Mouse (Mus musculus) layer of hippocampus, postnatal 36 days (tissue): ENCODE data around the gene Fam173b. TPM values are rescaled to one million over a fixed set of nuclear protein-coding genes. Genes with fewer than 3 reads are reported as not detected.
A peak's percentile ranks its signal among the peaks of the same experiment; 100 is the strongest.

Experiments
- DNase-seq, 2 experiments: peaks; one replicate each; pipeline ENCODE4 v3.0.0; 2022
- total RNA-seq, 2 experiments: library from RNA; stranded (reverse); gene quantifications; 2 replicates each; pipeline ENCODE4 v1.2.3; 2021

Fam173b gene
- total RNA-seq, 2 experiments from 2014 or later, result 12.3 to 13.2 TPM

- DNase-seq, result no peak
These were observed 34.5 kb downstream of the Fam173b start for GRCm38 (mm10) chr15:31636091-31636595.

GRCm38 (mm10) chr15:31647225-31647624 lies 45.6 kb downstream of the Fam173b start:
- DNase-seq, result no peak

GRCm38 (mm10) chr15:31647851-31648569 lies 46.4 kb downstream of the Fam173b start:
- no peak for DNase-seq

- DNase-seq, result no peak
These were observed 48.0 kb downstream of the Fam173b start for GRCm38 (mm10) chr15:31649691-31650090.

GRCm38 (mm10) chr15:31650821-31651220 lies 49.2 kb downstream of the Fam173b start:
- no peak for DNase-seq

GRCm38 (mm10) chr15:31660133-31660795 lies 58.6 kb downstream of the Fam173b start:
- DNase-seq, result no peak

GRCm38 (mm10) chr15:31660844-31661243 lies 59.2 kb downstream of the Fam173b start:
- DNase-seq, result no peak

GRCm38 (mm10) chr15:31661802-31662201 lies 60.1 kb downstream of the Fam173b start:
- no peak for DNase-seq

- DNase-seq, result peak in 1 of 2 experiments; percentile 18
These were observed 61.4 kb downstream of the Fam173b start for GRCm38 (mm10) chr15:31663074-31663473.

Other genes with a start within 250 kb of the Fam173b start
- 10 to 100 TPM; 53.2 to 54.2 TPM for gene Ankrd33b, start 234.1 kb upstream of the Fam173b start, total RNA-seq
- 1 to 10 TPM in 1 of 2 experiments, under 1 TPM in 1; 0.50 to 1.1 TPM for gene Ropn1l, start 148.1 kb upstream of the Fam173b start, total RNA-seq
- gene March6, start 70.8 kb upstream of the Fam173b start, total RNA-seq, result 100 to 1,000 TPM; 183 to 187 TPM
- 10 to 100 TPM; 10.6 to 11.8 TPM for gene Cmbl, start 36.5 kb upstream of the Fam173b start, total RNA-seq
- gene Cct5, start within 50 bp of the Fam173b start, total RNA-seq, result 100 to 1,000 TPM; 246 to 254 TPM